Mouse (Mus musculus): ENCODE data around the gene Greb1.

- TF ChIP-seq GATA1 (IDR thresholded peaks at IDR 0.05; ENCODE audit: low read length): no peak
- TF ChIP-seq TAL1 (IDR thresholded peaks at IDR 0.05; ENCODE audit: low read length): no peak
Measured at GRCm38 (mm10) chr12:16763649-16764422, 36.9 kb downstream of the Greb1 start.
